ENCODE assay signal across 10 mouse cellular contexts in the genomic region with DNA sequence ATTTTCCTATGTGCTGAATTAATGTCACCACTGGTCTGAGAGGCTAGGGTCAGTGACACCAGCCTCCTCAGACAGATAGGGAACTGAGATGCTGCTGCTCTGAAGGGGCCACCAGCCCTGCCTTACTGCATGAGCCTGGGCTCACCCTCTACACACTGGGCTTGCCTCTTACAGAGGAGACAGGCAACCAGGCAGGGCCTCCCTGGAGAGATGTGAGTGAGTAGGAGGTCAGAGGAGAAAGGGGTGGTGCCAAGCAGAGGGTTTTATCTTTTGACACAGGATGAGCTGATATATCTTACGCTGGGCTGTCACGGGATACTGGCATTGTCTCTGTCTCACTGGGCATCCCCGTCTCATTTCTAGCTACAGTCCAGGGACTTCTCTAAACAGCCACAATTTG.
DNase-seq lines count a peak whose midpoint lies in the region; ATAC-seq and TF ChIP-seq lines count a peak whose summit lies in the region.
"Had no signal": no experiment of that assay in that cellular context is flagged by ENCODE, and none has a peak within 500 bp of the region (broad histone marks: within the 10 kb centered on the region; RNA-seq: fewer than 3 reads in every experiment).

No protein-coding gene starts in this region.

- peaks cover 22% of the 10 kb centered on the region for H3K36me3 ChIP-seq in heart, adult 2 months (ENCODE audit: control insufficient read depth, insufficient read depth, low read length)
- H3K36me3 ChIP-seq in midbrain, embryonic 10.5 days = peaks cover 83% of the 10 kb centered on the region
- no peaks in the 10 kb centered on the region for H3K36me3 ChIP-seq in midbrain, postnatal 0 days (ENCODE audit: insufficient read depth, low read length)
- peaks cover 9% of the 10 kb centered on the region; the same call in 1 of the 2 replicates for H3K36me3 ChIP-seq in hindbrain, embryonic 13.5 days
- H3K36me3 ChIP-seq in midbrain, embryonic 14.5 days (ENCODE audit: control insufficient read depth, insufficient read depth, low read length) = no peaks in the 10 kb centered on the region
- H3K36me3 ChIP-seq: hindbrain, embryonic 15.5 days had no signal

- no peak for DNase-seq in heart, adult 2 months
- no peak for DNase-seq in heart, postnatal 10 days
- DNase-seq in midbrain, embryonic 10.5 days (ENCODE audit: low spot score) = no peak
- DNase-seq in midbrain, postnatal 0 days (ENCODE audit: low spot score) = no peak
- DNase-seq in midbrain, embryonic 14.5 days = no peak
- DNase-seq in thymus, postnatal 36 days = no peak
- no peak for DNase-seq in urinary bladder, postnatal 36 days (ENCODE audit: low spot score in 2 of 2)

- no peaks in the 10 kb centered on the region for H3K9me3 ChIP-seq in midbrain, embryonic 10.5 days (replicated peaks)
- H3K9me3 ChIP-seq in midbrain, postnatal 0 days (ENCODE audit: low read length) = no peaks in the 10 kb centered on the region
- H3K9me3 ChIP-seq in hindbrain, embryonic 13.5 days = no peaks in the 10 kb centered on the region
- no peaks in the 10 kb centered on the region for H3K9me3 ChIP-seq in midbrain, embryonic 14.5 days (ENCODE audit: control insufficient read depth, low read length)
- H3K9me3 ChIP-seq: hindbrain, embryonic 15.5 days had no signal

- intact Hi-C loops in heart, adult 2 months (cut with DNase I) = no loop called here
- intact Hi-C loops in heart, postnatal 10 days (cut with DNase I) = no loop called here

- no peaks in the 10 kb centered on the region for H3K27me3 ChIP-seq in heart, adult 2 months (ENCODE audit: control insufficient read depth, insufficient read depth, low read length)
- H3K27me3 ChIP-seq in midbrain, embryonic 10.5 days (ENCODE audit: low read depth, poor library complexity, severe bottlenecking) = no peaks in the 10 kb centered on the region
- no peaks in the 10 kb centered on the region for H3K27me3 ChIP-seq in midbrain, postnatal 0 days (ENCODE audit: insufficient read depth, low read length)
- H3K27me3 ChIP-seq in hindbrain, embryonic 13.5 days = no peaks in the 10 kb centered on the region
- H3K27me3 ChIP-seq in midbrain, embryonic 14.5 days (ENCODE audit: control insufficient read depth, insufficient read depth, low read length) = no peaks in the 10 kb centered on the region
- H3K27me3 ChIP-seq: hindbrain, embryonic 15.5 days had no signal

- no peak for ATAC-seq in midbrain, postnatal 0 days (ENCODE audit: low FRiP score)
- no peak for ATAC-seq in hindbrain, embryonic 13.5 days (ENCODE audit: low FRiP score)
- ATAC-seq in midbrain, embryonic 14.5 days (ENCODE audit: low FRiP score, low TSS enrichment) = no peak

- H3K4me1 ChIP-seq in heart, adult 2 months (ENCODE audit: control insufficient read depth, insufficient read depth, low read length) = peaks cover 25% of the 10 kb centered on the region
- peaks cover 47% of the 10 kb centered on the region for H3K4me1 ChIP-seq in midbrain, embryonic 10.5 days
- no peaks in the 10 kb centered on the region; the same call in 1 of the 2 replicates for H3K4me1 ChIP-seq in midbrain, postnatal 0 days (ENCODE audit: insufficient read depth, low read length)
- H3K4me1 ChIP-seq in hindbrain, embryonic 13.5 days (replicated peaks) = peaks cover 21% of the 10 kb centered on the region
- no peaks in the 10 kb centered on the region; the same call in 1 of the 2 replicates for H3K4me1 ChIP-seq in midbrain, embryonic 14.5 days (ENCODE audit: control insufficient read depth, insufficient read depth, low read length)

- WGBS in heart, adult 2 months = 52% methylated on average over 3 of the region's 3 CpGs
- 75% methylated on average over 3 of the region's 3 CpGs for WGBS in midbrain, embryonic 10.5 days
- WGBS in midbrain, postnatal 0 days = 72% methylated on average over 3 of the region's 3 CpGs
- 64% methylated on average over 3 of the region's 3 CpGs for WGBS in hindbrain, embryonic 13.5 days
- WGBS in midbrain, embryonic 14.5 days = 67% methylated on average over 3 of the region's 3 CpGs

- no peak for TF ChIP-seq EP300 in heart, adult 2 months (IDR thresholded peaks at IDR 0.05; ENCODE audit: insufficient read depth, low read depth, low read length)

- H3K4me2 ChIP-seq in midbrain, postnatal 0 days (ENCODE audit: low read depth, low read length, poor library complexity, severe bottlenecking) = no peak overlapping the region
- no peak overlapping the region for H3K4me2 ChIP-seq in hindbrain, embryonic 13.5 days
- no peak overlapping the region for H3K4me2 ChIP-seq in midbrain, embryonic 14.5 days (ENCODE audit: low read length)
- H3K4me2 ChIP-seq: hindbrain, embryonic 15.5 days had no signal

- H3K9ac ChIP-seq in heart, adult 2 months (ENCODE audit: low read depth, low read length) = no peak overlapping the region
- H3K9ac ChIP-seq in midbrain, postnatal 0 days (replicated peaks; ENCODE audit: low read length, poor library complexity, severe bottlenecking) = no peak overlapping the region
- H3K9ac ChIP-seq in hindbrain, embryonic 13.5 days = peak overlapping the region; percentile 19; the same call in 1 of the 2 replicates
- H3K9ac ChIP-seq in midbrain, embryonic 14.5 days (replicated peaks; ENCODE audit: low read length) = no peak overlapping the region
- H3K9ac ChIP-seq: hindbrain, embryonic 15.5 days had no signal

- no peaks in the 10 kb centered on the region for H3K79me2 ChIP-seq in heart, adult 2 months (replicated peaks; ENCODE audit: control insufficient read depth, insufficient read depth, low read length)

- TF ChIP-seq POLR2A in heart, adult 2 months (IDR thresholded peaks at IDR 0.05; ENCODE audit: insufficient read depth, low read depth, low read length) = no peak

- H3K27ac ChIP-seq in heart, adult 2 months = peak overlapping the region; percentile 85
- H3K27ac ChIP-seq in midbrain, embryonic 10.5 days (replicated peaks) = peak overlapping the region; percentile 61; the same call in 1 of the 2 replicates
- H3K27ac ChIP-seq in midbrain, postnatal 0 days (ENCODE audit: low read depth, low read length) = no peak overlapping the region; the same call in 1 of the 2 replicates
- H3K27ac ChIP-seq in hindbrain, embryonic 13.5 days = no peak overlapping the region; the same call in 1 of the 2 replicates
- 0 out of 2 replicates have a peak overlapping the region, but pooled peaks have one; percentile 26 for H3K27ac ChIP-seq in midbrain, embryonic 14.5 days (replicated peaks; ENCODE audit: low read depth, low read length)
- H3K27ac ChIP-seq: hindbrain, embryonic 15.5 days; left cerebral cortex, adult 2 months had no signal

- TF ChIP-seq CTCF in heart, adult 2 months (IDR thresholded peaks at IDR 0.05) = no peak
- TF ChIP-seq CTCF in midbrain, postnatal 0 days (IDR thresholded peaks at IDR 0.05) = no peak

- H3K4me3 ChIP-seq in heart, adult 2 months = no peak overlapping the region
- no peak overlapping the region for H3K4me3 ChIP-seq in midbrain, embryonic 10.5 days
- no peak overlapping the region for H3K4me3 ChIP-seq in midbrain, postnatal 0 days (ENCODE audit: low read depth, low read length)
- no peak overlapping the region for H3K4me3 ChIP-seq in hindbrain, embryonic 13.5 days
- no peak overlapping the region for H3K4me3 ChIP-seq in midbrain, embryonic 14.5 days (replicated peaks; ENCODE audit: low read depth, low read length)
- H3K4me3 ChIP-seq: hindbrain, embryonic 15.5 days; left cerebral cortex, adult 2 months had no signal

Comparison
In these comparisons a context has a peak if more than half of its experiments do, and no peak if none do; other contexts are left out.
1. H3K27ac ChIP-seq: peak in heart, adult 2 months (single experiment), midbrain, embryonic 10.5 days (single experiment) and midbrain, embryonic 14.5 days (single experiment); none in midbrain, postnatal 0 days (single experiment) and hindbrain, embryonic 13.5 days (single experiment).